Mouse (Mus musculus) thymus, postnatal 0 days (tissue): ENCODE results near the gene Lrrc39. TPM values are rescaled to one million over a fixed set of nuclear protein-coding genes. Genes with fewer than 3 reads are reported as not detected.

Experiments used
- DNase-seq: peaks from one replicate; pipeline ENCODE4 v3.0.0-alpha.2; 2015; ENCODE audit warnings: low spot score
- polyA plus RNA-seq: library from polyadenylated mRNA; unstranded; fragments of >200 nt; fragmentation: Nextera tagmentation; extraction: Ambion mirVana; gene quantifications from 2 replicates; pipeline ENCODE4 v1.2.1, GENCODE M21; 2015

The Lrrc39 gene
- polyA plus RNA-seq, 1 experiment from 2014 or later, result 0.81 TPM

DNA sequence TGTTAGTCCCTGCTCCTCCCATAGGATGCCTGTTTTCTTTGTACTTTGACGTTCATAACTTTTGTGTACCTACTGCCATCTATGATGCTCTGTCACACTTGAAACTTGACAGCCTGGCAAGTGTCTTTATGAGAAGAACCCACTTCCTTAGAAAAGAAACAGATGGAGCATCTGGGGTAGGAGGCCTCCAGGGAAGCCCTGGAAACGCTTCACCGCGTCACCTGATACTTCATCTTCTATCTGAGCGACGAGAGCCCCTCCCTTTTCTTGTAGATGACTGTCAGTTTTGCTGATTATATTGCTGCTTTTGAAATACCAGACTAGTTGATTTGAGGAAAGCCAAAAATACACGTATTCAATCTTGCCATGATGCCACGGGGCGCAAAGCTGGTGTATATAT is 41.8 kb downstream of the Lrrc39 start:
- no peak for DNase-seq

GRCm38 (mm10) chr3:116614295-116614892 is 51.6 kb downstream of the Lrrc39 start, which contains the start of gene Trmt13:
TSS of gene Trmt13 (minus strand) at chr3:116614587.
- DNase-seq, result no peak

DNA sequence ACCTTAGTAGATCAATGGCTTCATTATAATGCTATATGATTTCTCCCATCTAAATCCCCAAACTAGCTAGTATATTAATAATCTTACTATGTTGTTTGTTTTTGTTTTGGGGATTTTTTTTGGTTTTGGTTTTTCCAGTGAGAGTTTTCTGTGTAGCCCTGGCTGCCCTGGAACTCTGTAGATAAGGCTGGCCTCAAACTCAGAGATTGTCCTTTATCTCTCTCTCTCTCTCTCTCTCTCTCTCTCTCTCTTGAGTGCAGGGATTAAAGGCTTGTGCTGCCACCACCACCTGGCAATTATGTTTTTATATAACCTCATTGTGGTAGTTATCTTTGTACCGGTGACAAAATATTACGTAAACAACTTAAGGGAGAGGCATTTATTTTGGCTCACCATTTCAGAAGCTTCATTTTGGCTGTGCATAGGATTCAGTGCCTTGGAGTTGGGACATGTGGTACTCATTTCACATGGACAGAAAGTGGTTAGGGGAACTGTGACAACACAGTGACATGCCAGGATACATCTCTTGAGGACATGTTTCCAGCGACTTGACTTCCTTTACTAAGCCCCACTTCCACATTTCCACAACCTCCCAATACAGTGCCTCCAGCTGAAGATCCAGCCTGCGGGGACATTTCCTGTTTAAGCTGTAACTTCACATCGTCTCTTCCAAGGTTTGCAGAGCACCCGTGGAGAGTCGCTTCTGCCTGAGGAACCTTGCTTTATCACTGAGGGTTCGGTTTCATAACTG is 52.7 kb downstream of the Lrrc39 start:
- DNase-seq, result no peak

- DNase-seq, result no peak
These were observed 56.1 kb downstream of the Lrrc39 start for GRCm38 (mm10) chr3:116618855-116619254.

- DNase-seq, result no peak
These were observed 58.0 kb downstream of the Lrrc39 start for GRCm38 (mm10) chr3:116620636-116621370.

- DNase-seq, result no peak
These were observed 59.9 kb downstream of the Lrrc39 start for GRCm38 (mm10) chr3:116622641-116623040.

GRCm38 (mm10) chr3:116631459-116631858 is 68.7 kb downstream of the Lrrc39 start:
- DNase-seq, result no peak

Other genes starting within 250 kb of the Lrrc39 start
- gene Cdc14a, start 138.9 kb upstream of the Lrrc39 start, polyA plus RNA-seq, result 7.7 and 7.8 TPM in 2 replicates
- gene Rtca, start 54.8 kb upstream of the Lrrc39 start, polyA plus RNA-seq, result 72.2 and 75.3 TPM in 2 replicates
- 9.8 and 14.5 TPM in 2 replicates for gene Dbt, start 49.9 kb upstream of the Lrrc39 start, polyA plus RNA-seq
- 21.7 and 23.7 TPM in 2 replicates for gene Sass6, start 32.0 kb downstream of the Lrrc39 start, polyA plus RNA-seq
- gene Trmt13, start 51.6 kb downstream of the Lrrc39 start, polyA plus RNA-seq, result 25.0 and 30.6 TPM in 2 replicates
- gene Mfsd14a, start 99.7 kb downstream of the Lrrc39 start, polyA plus RNA-seq, result 68.6 and 69.9 TPM in 2 replicates
- not detected in 2 replicates for gene Gm43191, start 118.3 kb downstream of the Lrrc39 start, polyA plus RNA-seq
- 8.9 and 9.1 TPM in 2 replicates for gene Slc35a3, start 149.9 kb downstream of the Lrrc39 start, polyA plus RNA-seq
- gene Agl, start 245.2 kb downstream of the Lrrc39 start, polyA plus RNA-seq, result 5.9 and 7.7 TPM in 2 replicates